Mouse (Mus musculus) limb, embryonic 14.5 days (tissue): ENCODE measurements around the gene Anxa1. TPM values are rescaled to one million over a fixed set of nuclear protein-coding genes. Genes with fewer than 3 reads are reported as not detected.

Source experiments
- ATAC-seq: fragments of 200-750 bp; cut with Nextera tagmentation; 2 replicates; pipeline ENCODE4 v1.8.0; 2017; ENCODE audit warnings: low read depth, moderate number of reproducible peaks, moderate TSS enrichment; ENCODE audit not compliant: low FRiP score
- DNase-seq: peaks from one replicate; pipeline ENCODE4 v3.0.0-alpha.2; 2015; ENCODE audit warnings: low spot score
- H3K27ac ChIP-seq: fragments of 300-500 bp; sonication (generic); replicated peaks from 2 replicates; pipeline ENCODE4 v1.5.1; 2014; ENCODE audit warnings: low read depth, mild to moderate bottlenecking, low read length, moderate library complexity, mixed read lengths
- H3K27me3 ChIP-seq: fragments of 300-500 bp; sonication (generic); 2 replicates; pipeline ENCODE4 v1.6.1; 2014; ENCODE audit warnings: low read length, mixed read lengths; ENCODE audit not compliant: control insufficient read depth, insufficient read depth
- H3K36me3 ChIP-seq: fragments of 300-500 bp; sonication (generic); 2 replicates; pipeline ENCODE4 v1.6.1; 2014; ENCODE audit warnings: mild to moderate bottlenecking, low read length, moderate library complexity, mixed read lengths; ENCODE audit not compliant: control insufficient read depth, insufficient read depth
- H3K4me1 ChIP-seq: fragments of 300-500 bp; sonication (generic); 2 replicates; pipeline ENCODE4 v1.6.1; 2014; ENCODE audit warnings: antibody characterized with exemption, low read length, mixed read lengths; ENCODE audit not compliant: control insufficient read depth, insufficient read depth
- H3K4me2 ChIP-seq: fragments of 300-500 bp; sonication (generic); replicated peaks from 2 replicates; pipeline ENCODE4 v1.6.1; 2014; ENCODE audit warnings: low read depth, mild to moderate bottlenecking, low read length, moderate library complexity; ENCODE audit not compliant: severe bottlenecking
- H3K4me3 ChIP-seq: fragments of 300-500 bp; sonication (generic); replicated peaks from 2 replicates; pipeline ENCODE4 v1.5.1; 2014; ENCODE audit warnings: low read length
- H3K9ac ChIP-seq: fragments of 300-500 bp; sonication (generic); 2 replicates; pipeline ENCODE4 v1.6.1; 2014; ENCODE audit warnings: mild to moderate bottlenecking, low read depth, low read length, moderate library complexity; ENCODE audit not compliant: severe bottlenecking
- H3K9me3 ChIP-seq: fragments of 300-500 bp; sonication (generic); 2 replicates; pipeline ENCODE4 v1.6.1; 2016; ENCODE audit warnings: low read length; ENCODE audit not compliant: control insufficient read depth
- POLR2A ChIP-seq: fragments of 200-500 bp; IDR thresholded peaks from 2 replicates; pipeline ENCODE4 v1.8.0; 2012; ENCODE audit warnings: inconsistent platforms, mild to moderate bottlenecking, moderate library complexity, borderline replicate concordance; ENCODE audit not compliant: insufficient read depth, insufficient read length; ENCODE audit errors: extremely low read depth
- WGBS: fragments of 180-500 bp; shearing (Covaris S2); extraction: QIAGEN DNeasy Blood & Tissue Kit; methylation state at CpG from one replicate; pipeline ENCODE4 v1.1.7; 2014; 5-methylcytosine and 5-hydroxymethylcytosine counted together
- polyA plus RNA-seq, 2 experiments: library from polyadenylated mRNA; depleted of rRNA in 1 of 2; stranded (reverse) in 1 of 2; unstranded in 1 of 2; fragments of >200 nt; fragmentation: Nextera tagmentation in 1 of 2; extraction: Ambion mirVana in 1 of 2; gene quantifications; 2 replicates each; pipeline versions ENCODE4 v1.2.1 to v1.2.3; 2012 to 2014

The Anxa1 gene
- polyA plus RNA-seq, 2 experiments = 72.5 to 350 TPM

GRCm38 (mm10) chr19:20361917-20362577, 28.7 kb downstream of the Anxa1 start:
- Histone ChIP-seq H3K9me3 (no peaks in the 10 kb centered on the region), H3K4me2 (no peak overlapping the region), H3K4me1 (no peaks in the 10 kb centered on the region), H3K36me3 (no peaks in the 10 kb centered on the region), H3K27ac (no peak overlapping the region), H3K4me3 (no peak overlapping the region), H3K9ac (no peak overlapping the region), H3K27me3 (no peaks in the 10 kb centered on the region)
- ATAC-seq (peak; percentile 63; the same call in 1 of the 2 replicates), DNase-seq (peak; percentile 57)
- 45% methylated on average over 2 of the region's 2 CpGs for WGBS
- TF ChIP-seq POLR2A = no peak

GRCm38 (mm10) chr19:20358679-20359078, 32.1 kb downstream of the Anxa1 start:
- Histone ChIP-seq H3K9ac (no peak overlapping the region), H3K4me2 (no peak overlapping the region), H3K4me3 (no peak overlapping the region), H3K36me3 (no peaks in the 10 kb centered on the region), H3K4me1 (no peaks in the 10 kb centered on the region), H3K9me3 (no peaks in the 10 kb centered on the region), H3K27me3 (no peaks in the 10 kb centered on the region), H3K27ac (no peak overlapping the region)
- WGBS = 87% methylated on average over 5 of the region's 5 CpGs
- no peak for TF ChIP-seq POLR2A
- no peak for DNase-seq
- ATAC-seq = no peak

- Histone ChIP-seq H3K36me3 (no peaks in the 10 kb centered on the region), H3K4me3 (no peak overlapping the region), H3K4me1 (no peaks in the 10 kb centered on the region), H3K27ac (no peak overlapping the region), H3K9me3 (no peaks in the 10 kb centered on the region), H3K9ac (no peak overlapping the region), H3K4me2 (no peak overlapping the region), H3K27me3 (no peaks in the 10 kb centered on the region)
- DNase-seq (peak; percentile 77), ATAC-seq (peak; percentile 80)
- WGBS = 10% methylated on average over 8 of the region's 8 CpGs
- TF ChIP-seq POLR2A = no peak
Observed at GRCm38 (mm10) chr19:20345317-20345917, 45.3 kb downstream of the Anxa1 start.

- Histone ChIP-seq H3K4me1 (no peaks in the 10 kb centered on the region), H3K4me3 (no peak overlapping the region), H3K36me3 (no peaks in the 10 kb centered on the region), H3K27ac (no peak overlapping the region), H3K9ac (no peak overlapping the region), H3K27me3 (no peaks in the 10 kb centered on the region), H3K4me2 (no peak overlapping the region), H3K9me3 (no peaks in the 10 kb centered on the region)
- ATAC-seq = peak; percentile 77
- 49% methylated on average over 11 of the region's 11 CpGs for WGBS
- TF ChIP-seq POLR2A = no peak
- DNase-seq = peak; percentile 88
Observed at GRCm38 (mm10) chr19:20344511-20345316, 46.0 kb downstream of the Anxa1 start.

- Histone ChIP-seq H3K4me3 (no peak overlapping the region), H3K27ac (no peak overlapping the region), H3K9me3 (no peaks in the 10 kb centered on the region), H3K27me3 (no peaks in the 10 kb centered on the region), H3K36me3 (no peaks in the 10 kb centered on the region), H3K9ac (no peak overlapping the region), H3K4me1 (no peaks in the 10 kb centered on the region), H3K4me2 (no peak overlapping the region)
- WGBS = 87% methylated on average over 10 of the region's 10 CpGs
- no peak for ATAC-seq
- TF ChIP-seq POLR2A = no peak
- no peak for DNase-seq
Observed at GRCm38 (mm10) chr19:20344052-20344451, 46.7 kb downstream of the Anxa1 start.

Other genes starting within 250 kb of the Anxa1 start
- 0.77 and 0.96 TPM in 2 replicates for gene Aldh1a1, start 101.8 kb upstream of the Anxa1 start, polyA plus RNA-seq (2012; rRNA removed)
- 0.97 and 2.3 TPM in 2 replicates for gene Aldh1a1, start 101.8 kb upstream of the Anxa1 start, polyA plus RNA-seq (2014; fragmentation: Nextera tagmentation; extraction: Ambion mirVana)